Mouse (Mus musculus) layer of hippocampus, adult 11-12 months (tissue): ENCODE measurements at regions not wholly inside any gene's neighbourhood (a gene's known extent, or its start where the extent isn't known, plus 50 kb on each side); places are given as distances from the start of the nearest gene placed in this dataset.

ENCODE experiments used
- DNase-seq: peaks from one replicate; pipeline ENCODE4 v3.0.0; 2022; ENCODE audit warnings: low spot score

DNA sequence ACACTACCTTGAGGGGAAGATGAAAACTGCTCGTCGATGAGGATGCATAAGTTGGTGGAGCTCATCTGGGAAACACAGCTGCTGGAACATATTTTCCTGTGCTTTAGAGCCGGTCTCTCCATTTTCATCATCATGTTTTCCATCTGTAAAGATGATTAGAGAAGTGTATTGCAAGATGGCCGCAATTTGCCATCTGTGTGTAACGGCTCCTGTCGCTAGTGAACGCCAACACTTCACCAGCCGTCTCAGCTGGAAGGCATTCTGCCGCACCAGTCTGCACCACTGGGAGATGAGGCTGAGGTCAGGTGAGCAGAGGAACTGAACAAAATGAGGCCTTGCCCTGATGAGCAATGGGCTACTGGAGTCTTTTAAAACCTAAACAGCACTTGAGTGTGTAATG lies 57.4 kb downstream of the Gm21962 start:
- peak; percentile 49 for DNase-seq

GRCm38 (mm10) chr3:137729421-137729820 lies 58.1 kb downstream of the Gm21962 start:
- no peak for DNase-seq

GRCm38 (mm10) chr3:137737222-137737800 lies 66.0 kb downstream of the Gm21962 start:
- DNase-seq: no peak

DNA sequence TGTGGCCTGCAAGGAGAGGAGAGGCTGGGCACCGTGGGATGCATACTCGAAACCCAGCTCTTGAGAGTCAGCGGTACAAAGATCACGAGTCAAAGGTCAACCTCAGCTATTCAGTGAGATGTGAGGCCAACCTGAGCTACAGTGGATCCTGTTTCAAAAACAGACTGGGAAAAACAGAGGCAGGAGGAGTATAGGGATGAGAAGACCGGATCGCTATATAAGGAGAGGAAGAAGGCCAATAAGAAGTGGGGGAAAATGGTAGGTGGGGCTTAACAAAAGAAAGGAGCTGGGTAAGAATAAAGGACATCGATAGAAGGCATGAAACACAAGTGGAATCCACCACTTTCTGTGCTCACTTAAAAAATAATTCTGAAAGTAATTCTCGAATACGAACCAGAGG lies 70.2 kb downstream of the Gm21962 start:
- DNase-seq: no peak

DNA sequence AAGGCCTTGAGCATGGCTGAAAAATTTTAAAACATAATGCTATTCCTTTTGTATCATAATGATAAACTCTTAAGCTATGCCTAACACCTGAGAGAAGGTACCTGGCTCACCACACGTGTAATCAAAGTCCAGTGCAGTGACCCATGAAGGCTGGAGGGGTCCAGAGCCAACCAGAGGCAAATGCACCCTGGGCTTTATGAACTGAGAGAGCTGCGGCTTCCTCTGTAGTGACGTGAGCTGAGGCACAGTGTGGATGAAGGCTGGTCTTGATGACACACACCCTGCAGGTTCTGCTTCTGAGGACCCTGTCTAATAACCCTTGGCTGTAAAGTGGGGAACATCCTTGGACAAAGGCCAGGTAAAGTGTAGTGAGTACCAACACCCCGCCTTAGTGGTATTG lies 70.8 kb downstream of the Gm21962 start:
- no peak for DNase-seq

GRCm38 (mm10) chr3:137751732-137752260 lies 80.5 kb downstream of the Gm21962 start:
- no peak for DNase-seq

- peak; percentile 82 for DNase-seq
Observed at GRCm38 (mm10) chr3:137752447-137753256, 81.3 kb downstream of the Gm21962 start.

GRCm38 (mm10) chr3:137753257-137753654 lies 81.9 kb downstream of the Gm21962 start:
- DNase-seq: no peak

DNA sequence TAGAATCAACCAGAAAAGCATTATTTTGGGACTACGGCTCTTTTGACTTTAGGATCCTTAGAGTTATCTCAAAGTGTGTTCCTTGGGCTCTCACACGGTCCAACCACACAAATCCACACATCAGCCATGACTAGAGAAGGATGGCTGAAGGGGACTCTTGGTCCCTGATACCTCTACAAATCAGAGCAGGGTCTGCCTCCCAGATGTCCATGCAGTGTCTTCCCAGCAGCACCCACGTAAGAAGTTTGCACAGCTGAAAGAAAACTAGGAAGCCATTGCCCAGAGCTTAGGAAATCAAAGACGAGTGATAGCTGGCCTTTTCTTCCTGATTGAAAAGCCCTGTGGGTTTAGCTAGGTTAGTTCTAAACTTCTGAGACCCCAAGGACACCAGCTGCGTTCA lies 84.1 kb downstream of the Gm21962 start:
- DNase-seq: no peak

DNA sequence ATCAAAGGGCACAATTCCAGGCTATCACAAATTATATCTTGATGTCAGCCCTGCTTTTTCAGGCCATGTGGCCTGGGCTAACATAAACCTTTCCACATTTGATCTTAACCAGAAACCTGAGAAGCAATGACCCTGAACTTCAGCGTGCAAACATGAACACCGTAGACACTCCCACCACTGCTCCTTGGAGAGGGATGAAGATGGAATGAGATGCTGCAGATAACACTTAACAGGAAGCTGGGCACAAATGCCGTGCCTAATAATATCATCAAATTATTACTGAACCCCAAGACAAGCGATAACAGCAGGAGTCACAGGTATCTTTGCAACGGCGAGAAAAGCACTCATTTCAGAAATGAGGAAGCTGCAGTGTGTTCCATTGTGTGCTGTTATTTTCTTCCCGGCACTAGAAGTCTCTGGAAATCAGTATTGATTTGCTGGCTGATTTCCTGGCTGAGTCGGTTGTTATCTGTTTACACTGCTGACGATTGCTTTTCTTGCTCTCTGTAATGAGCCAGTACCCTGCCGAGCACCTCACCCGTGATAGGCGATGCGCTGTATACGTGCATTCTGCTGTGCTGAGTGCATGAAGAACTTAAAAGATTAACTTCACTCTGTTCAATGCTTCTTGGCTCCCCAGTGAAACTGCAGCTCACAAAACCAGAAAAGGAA lies 91.0 kb downstream of the Gm21962 start:
- DNase-seq: peak; percentile 15

DNA sequence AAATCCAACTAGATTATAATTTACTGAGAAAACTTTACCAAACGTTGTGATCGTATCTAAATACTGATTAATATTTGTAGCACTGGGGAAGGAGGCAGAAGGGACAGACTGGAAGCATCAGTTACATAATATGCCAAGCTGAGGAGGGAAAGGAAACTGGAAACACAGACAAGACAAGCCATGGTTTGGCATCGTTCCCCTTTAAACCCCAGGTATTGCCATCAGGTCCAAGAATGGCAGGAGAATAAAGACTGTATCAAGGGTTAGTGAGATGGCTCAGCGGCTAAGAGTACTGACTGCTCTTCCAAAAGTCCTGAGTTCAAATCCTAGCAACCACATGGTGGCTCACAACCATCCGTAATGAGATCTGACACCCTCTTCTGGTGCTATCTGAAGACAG lies 92.1 kb downstream of the Gm21962 start:
- no peak for DNase-seq

- no peak for DNase-seq
Observed at GRCm38 (mm10) chr3:137768627-137769026, 95.7 kb upstream of the H2afz start.

DNA sequence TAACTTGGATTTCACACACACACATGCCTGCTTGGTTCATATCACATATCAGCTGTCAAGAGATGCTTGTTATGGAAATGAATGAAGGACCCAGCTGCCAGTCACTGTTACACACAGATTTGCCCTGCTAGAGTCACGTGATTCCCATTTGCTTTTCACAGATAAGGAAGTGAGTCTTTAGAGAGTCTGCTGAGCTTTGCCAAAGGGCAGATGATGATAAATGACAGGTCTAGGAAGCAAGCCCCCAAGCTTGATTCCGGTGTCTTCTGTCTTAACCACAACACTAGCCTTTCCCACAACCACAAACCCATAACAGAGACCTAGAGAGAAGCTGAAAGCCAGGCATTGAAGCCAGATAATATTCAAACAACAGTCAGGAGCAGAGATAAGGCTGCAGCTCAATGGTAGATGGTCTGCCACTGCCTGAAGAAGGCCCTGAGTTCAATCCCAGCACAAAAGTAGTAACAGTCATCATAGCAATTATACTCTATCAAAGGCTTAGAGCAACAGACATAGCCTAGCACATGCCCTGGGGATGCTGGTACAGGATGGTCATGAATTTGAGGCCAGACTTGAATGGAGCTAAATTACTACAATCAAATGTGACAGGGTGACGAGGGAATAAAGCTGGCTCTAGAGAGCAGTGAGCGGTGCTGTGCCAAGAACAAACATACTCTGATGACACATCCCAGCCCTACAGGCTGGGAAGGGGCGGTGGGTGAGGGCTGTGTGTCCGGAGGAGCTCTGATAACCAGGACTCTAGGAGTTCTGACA lies 89.0 kb upstream of the H2afz start:
- no peak for DNase-seq

DNA sequence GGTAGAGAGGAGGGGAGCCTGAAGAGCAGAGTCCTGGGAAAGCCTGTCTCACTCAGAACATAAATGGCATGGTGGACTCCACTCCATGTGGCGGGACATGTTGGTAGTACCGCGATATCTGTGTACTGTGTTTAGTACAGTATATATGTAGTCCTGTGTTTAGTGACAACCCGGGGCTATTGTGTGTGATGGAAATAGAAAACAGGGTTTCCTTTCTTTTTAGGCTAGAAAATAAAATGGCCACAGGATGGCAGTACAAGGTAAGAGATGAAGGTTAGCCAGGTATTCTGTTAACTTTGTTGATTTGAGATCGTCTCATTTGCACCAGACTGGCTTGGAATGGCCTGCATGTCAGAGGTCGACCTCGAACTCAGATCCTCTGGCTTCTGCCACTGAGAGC lies 86.2 kb upstream of the H2afz start:
- peak; percentile 43 for DNase-seq

DNA sequence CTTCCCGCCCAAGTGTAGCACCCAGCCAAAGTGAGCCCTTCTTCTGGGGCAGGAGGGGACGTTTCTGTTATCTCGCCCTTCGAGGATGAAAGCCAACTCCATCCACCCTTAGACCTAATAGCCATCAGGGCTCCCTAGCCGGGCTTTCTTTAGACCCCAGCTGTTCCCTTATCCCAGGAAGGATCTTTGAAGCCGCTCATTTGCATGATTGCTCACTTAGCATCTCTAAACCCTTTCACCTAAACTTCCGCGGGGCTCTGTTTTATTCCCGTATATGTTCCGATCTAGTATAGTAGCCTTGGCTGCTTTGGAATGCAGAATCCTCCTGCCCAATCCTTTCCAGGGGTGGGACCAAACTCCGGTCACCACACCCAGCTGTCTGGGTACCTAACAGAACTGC lies 84.3 kb upstream of the H2afz start:
- DNase-seq: no peak

- DNase-seq: no peak
Observed at GRCm38 (mm10) chr3:137782836-137783235, 81.5 kb upstream of the H2afz start.

DNA sequence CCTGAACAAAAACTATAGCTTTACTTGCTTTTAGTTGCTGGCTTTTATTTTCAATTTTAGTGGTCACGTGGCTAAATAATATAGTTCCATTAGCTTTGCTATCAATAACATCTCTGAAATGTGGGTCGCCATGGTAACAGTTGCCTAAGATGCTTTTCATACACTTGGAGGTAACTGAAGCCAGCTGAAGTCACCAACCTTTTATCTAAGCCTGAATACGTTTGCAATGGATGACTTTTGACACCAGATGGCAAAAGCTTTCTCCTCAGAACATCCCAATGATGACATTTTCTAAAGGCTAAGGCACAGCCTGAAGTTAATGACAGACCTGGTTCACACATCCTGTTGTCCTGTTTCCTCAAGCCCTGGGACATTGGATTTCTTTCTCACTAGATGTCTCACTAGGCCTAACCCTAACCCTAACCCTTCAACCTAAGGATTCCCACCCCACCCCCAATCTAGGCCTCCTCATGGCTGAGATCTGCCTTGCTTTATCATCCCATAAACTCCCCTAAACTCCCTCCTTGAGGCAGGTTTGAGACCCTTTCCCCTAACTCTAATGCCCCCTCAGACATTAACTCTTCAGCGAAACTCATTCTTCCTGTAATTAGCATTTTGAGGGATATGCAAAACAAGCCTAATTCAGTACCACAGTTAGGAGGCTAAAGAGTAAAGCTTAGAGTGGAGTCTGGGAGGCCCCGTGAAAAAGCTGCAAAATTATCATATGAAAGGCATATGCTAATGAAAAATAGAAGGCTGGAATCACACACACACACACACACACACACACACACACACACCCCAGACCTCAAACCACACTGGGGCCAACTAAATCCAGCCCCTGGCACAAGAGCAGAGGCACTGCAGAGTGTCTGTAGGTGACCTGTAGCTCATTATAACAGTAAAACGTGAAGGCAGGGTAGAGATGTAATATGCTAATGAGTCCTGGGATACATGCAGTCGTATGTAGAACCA lies 80.1 kb upstream of the H2afz start:
- peak; percentile 19 for DNase-seq

- no peak for DNase-seq
Observed at GRCm38 (mm10) chr3:137785224-137785623, 79.1 kb upstream of the H2afz start.

GRCm38 (mm10) chr3:137785871-137786270 lies 78.4 kb upstream of the H2afz start:
- DNase-seq: no peak

DNA sequence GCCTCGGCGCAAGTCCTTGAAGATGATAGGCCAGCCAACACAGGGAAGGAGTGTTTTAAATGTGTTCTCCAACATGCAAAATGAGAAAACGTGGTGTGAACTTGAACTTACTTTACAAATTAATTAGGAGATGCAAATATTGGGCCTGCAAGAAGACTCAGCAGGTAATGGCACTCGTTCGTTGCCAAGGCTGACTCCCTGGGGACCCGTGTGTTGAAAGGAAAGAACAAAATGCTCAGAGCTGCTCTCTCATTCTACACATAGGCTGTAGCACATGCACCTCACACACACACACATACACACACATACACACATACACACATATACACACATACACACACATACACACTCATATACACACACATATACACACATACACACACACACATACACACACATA lies 74.6 kb upstream of the H2afz start:
- DNase-seq: no peak

DNA sequence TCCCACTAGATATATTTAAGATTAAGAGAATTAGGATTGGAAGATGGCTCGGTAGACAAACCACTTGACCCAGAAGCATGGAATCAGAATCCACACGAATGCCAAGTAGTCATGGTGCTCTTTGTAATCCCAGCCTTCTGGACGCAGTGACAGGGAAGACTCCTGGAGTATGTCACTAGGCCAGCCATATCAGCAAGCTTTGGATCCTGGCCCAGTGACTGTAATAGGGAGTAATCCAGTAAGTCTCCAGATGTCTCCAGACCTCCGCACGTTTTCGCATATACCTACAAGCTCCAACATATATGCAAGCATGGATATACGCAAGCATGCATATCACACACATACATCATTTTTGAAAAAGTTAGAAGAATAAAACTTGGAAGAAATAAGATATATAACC lies 73.9 kb upstream of the H2afz start:
- no peak for DNase-seq
